21 mouse cellular contexts compared by ENCODE assay signal in the genomic region with DNA sequence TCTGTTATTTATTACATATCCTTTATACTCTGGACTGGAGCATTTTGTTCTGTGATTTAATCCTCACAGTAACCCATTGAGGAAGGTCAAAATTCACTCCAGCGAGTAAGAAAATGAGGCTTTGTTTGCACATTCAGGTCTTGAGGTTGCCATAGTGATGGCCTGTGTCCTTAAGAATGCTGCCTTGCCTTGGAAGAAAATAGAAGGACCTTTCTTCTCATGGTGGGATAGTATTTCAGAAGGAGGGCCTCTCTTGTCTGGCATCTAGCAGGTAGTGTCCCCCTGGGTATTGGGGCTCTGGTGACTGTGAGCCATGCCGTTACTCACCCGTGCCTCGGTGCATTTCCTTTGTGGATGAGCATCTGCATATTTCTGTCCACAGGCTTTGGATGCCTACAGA. TPM values are rescaled to one million over a fixed set of nuclear protein-coding genes. Genes with fewer than 3 reads are reported as not detected.
A peak's percentile ranks its signal among the peaks of the same experiment; 100 is the strongest.
DNase-seq lines count a peak whose midpoint lies in the region; ATAC-seq lines count a peak whose summit lies in the region.
"Had no signal": no experiment of that assay in that cellular context is flagged by ENCODE, and none has a peak within 500 bp of the region (broad histone marks: within the 10 kb centered on the region; RNA-seq: fewer than 3 reads in every experiment).

No protein-coding gene starts in this region.

- DNase-seq in forebrain, embryonic 11.5 days (ENCODE audit: low spot score), result no peak
- DNase-seq in kidney, postnatal 14 days, result peak; percentile 19
- DNase-seq in midbrain, embryonic 14.5 days, result peak; percentile 4
- DNase-seq in retina, postnatal 1 day, result no peak
- DNase-seq: adrenal gland, postnatal 25 days; cerebellum, postnatal 10 days; heart, adult 18-20 months; layer of hippocampus, postnatal 36 days; right cerebral cortex, postnatal 14 days; thymus, postnatal 14 days had no signal

- H3K36me3 ChIP-seq in forebrain, embryonic 11.5 days (ENCODE audit: control insufficient read depth, insufficient read depth, low read length), result peaks cover 8% of the 10 kb centered on the region; the same call in 1 of the 2 replicates
- peaks cover 27% of the 10 kb centered on the region for H3K36me3 ChIP-seq in forebrain, embryonic 16.5 days (ENCODE audit: control insufficient read depth, insufficient read depth)
- peaks cover 65% of the 10 kb centered on the region for H3K36me3 ChIP-seq in kidney, embryonic 16.5 days (ENCODE audit: insufficient read depth, low read length)
- peaks cover 81% of the 10 kb centered on the region for H3K36me3 ChIP-seq in midbrain, embryonic 14.5 days (ENCODE audit: control insufficient read depth, insufficient read depth, low read length)
- peaks cover 55% of the 10 kb centered on the region for H3K36me3 ChIP-seq in midbrain, embryonic 15.5 days (replicated peaks)

- H3K9me3 ChIP-seq in forebrain, embryonic 11.5 days (ENCODE audit: control insufficient read depth, low read length), result no peaks in the 10 kb centered on the region
- H3K9me3 ChIP-seq in forebrain, embryonic 16.5 days (ENCODE audit: control insufficient read depth, low read length), result no peaks in the 10 kb centered on the region
- no peaks in the 10 kb centered on the region for H3K9me3 ChIP-seq in kidney, embryonic 16.5 days (ENCODE audit: low read length)
- H3K9me3 ChIP-seq in midbrain, embryonic 14.5 days (ENCODE audit: control insufficient read depth, low read length), result no peaks in the 10 kb centered on the region
- H3K9me3 ChIP-seq in midbrain, embryonic 15.5 days, result no peaks in the 10 kb centered on the region
- H3K9me3 ChIP-seq: embryonic facial prominence, embryonic 13.5 days; forebrain, embryonic 12.5 days; heart, embryonic 15.5 days had no signal

- no peak overlapping the region for H3K4me2 ChIP-seq in forebrain, embryonic 11.5 days (ENCODE audit: low read depth, low read length, severe bottlenecking)
- H3K4me2 ChIP-seq in forebrain, embryonic 16.5 days (ENCODE audit: low read length), result no peak overlapping the region
- H3K4me2 ChIP-seq in kidney, embryonic 16.5 days (replicated peaks; ENCODE audit: low read depth, low read length), result no peak overlapping the region
- no peak overlapping the region for H3K4me2 ChIP-seq in midbrain, embryonic 14.5 days (ENCODE audit: low read length)
- H3K4me2 ChIP-seq in midbrain, embryonic 15.5 days, result no peak overlapping the region
- H3K4me2 ChIP-seq: embryonic facial prominence, embryonic 13.5 days; forebrain, embryonic 12.5 days; heart, embryonic 15.5 days had no signal

- H3K4me1 ChIP-seq in forebrain, embryonic 11.5 days (replicated peaks; ENCODE audit: control insufficient read depth, insufficient read depth, low read length), result no peaks in the 10 kb centered on the region; the same call in 1 of the 2 replicates
- no peaks in the 10 kb centered on the region for H3K4me1 ChIP-seq in forebrain, embryonic 16.5 days (replicated peaks; ENCODE audit: control insufficient read depth, insufficient read depth, low read length)
- no peaks in the 10 kb centered on the region for H3K4me1 ChIP-seq in kidney, embryonic 16.5 days (ENCODE audit: insufficient read depth, low read length)
- no peaks in the 10 kb centered on the region for H3K4me1 ChIP-seq in midbrain, embryonic 14.5 days (ENCODE audit: control insufficient read depth, insufficient read depth, low read length)
- H3K4me1 ChIP-seq in midbrain, embryonic 15.5 days, result no peaks in the 10 kb centered on the region
- H3K4me1 ChIP-seq: embryonic facial prominence, embryonic 13.5 days; heart, embryonic 15.5 days had no signal

- ATAC-seq in forebrain, embryonic 11.5 days (replicated peaks; ENCODE audit: low FRiP score), result no peak; the same call in 1 of the 2 replicates
- ATAC-seq in forebrain, embryonic 16.5 days, result no peak
- ATAC-seq in kidney, embryonic 16.5 days (ENCODE audit: low FRiP score, low TSS enrichment), result no peak
- no peak for ATAC-seq in midbrain, embryonic 14.5 days (ENCODE audit: low FRiP score, low TSS enrichment)
- ATAC-seq in midbrain, embryonic 15.5 days (replicated peaks), result no peak
- no peak for ATAC-seq in megakaryocyte-erythroid progenitor cell, adult 5-6 weeks (replicated peaks; ENCODE audit: low FRiP score, low TSS enrichment, poor library complexity, severe bottlenecking)
- ATAC-seq: activated CD4-positive, CD25-positive, alpha-beta regulatory T cell, adult 4 months had no signal

- H3K27ac ChIP-seq in forebrain, embryonic 11.5 days (ENCODE audit: low read depth, low read length), result peak overlapping the region; percentile 18; the same call in 1 of the 2 replicates
- no peak overlapping the region for H3K27ac ChIP-seq in forebrain, embryonic 16.5 days (ENCODE audit: low read length)
- H3K27ac ChIP-seq in kidney, embryonic 16.5 days (ENCODE audit: low read length), result no peak overlapping the region
- no peak overlapping the region for H3K27ac ChIP-seq in midbrain, embryonic 14.5 days (replicated peaks; ENCODE audit: low read depth, low read length)
- no peak overlapping the region for H3K27ac ChIP-seq in midbrain, embryonic 15.5 days
- H3K27ac ChIP-seq: forebrain, embryonic 12.5 days; heart, embryonic 15.5 days; macrophage; stomach, postnatal 0 days had no signal

- H3K9ac ChIP-seq in forebrain, embryonic 11.5 days (ENCODE audit: low read length), result no peak overlapping the region
- H3K9ac ChIP-seq in forebrain, embryonic 16.5 days (replicated peaks; ENCODE audit: low read depth, low read length), result no peak overlapping the region
- H3K9ac ChIP-seq in kidney, embryonic 16.5 days (replicated peaks; ENCODE audit: low read length), result no peak overlapping the region
- H3K9ac ChIP-seq in midbrain, embryonic 14.5 days (replicated peaks; ENCODE audit: low read length), result no peak overlapping the region
- no peak overlapping the region for H3K9ac ChIP-seq in midbrain, embryonic 15.5 days
- H3K9ac ChIP-seq: embryonic facial prominence, embryonic 13.5 days; heart, embryonic 15.5 days had no signal

- 14% methylated on average over 4 of the region's 4 CpGs for WGBS in forebrain, embryonic 11.5 days
- WGBS in forebrain, embryonic 16.5 days, result 8% methylated on average over 4 of the region's 4 CpGs
- WGBS in kidney, embryonic 16.5 days, result 82% methylated on average over 4 of the region's 4 CpGs
- WGBS in midbrain, embryonic 14.5 days, result 11% methylated on average over 4 of the region's 4 CpGs
- 15% methylated on average over 4 of the region's 4 CpGs for WGBS in midbrain, embryonic 15.5 days

- no peaks in the 10 kb centered on the region for H3K27me3 ChIP-seq in forebrain, embryonic 11.5 days (ENCODE audit: control insufficient read depth, insufficient read depth, low read length)
- H3K27me3 ChIP-seq in forebrain, embryonic 16.5 days (replicated peaks; ENCODE audit: control insufficient read depth, insufficient read depth, low read length), result no peaks in the 10 kb centered on the region
- no peaks in the 10 kb centered on the region for H3K27me3 ChIP-seq in kidney, embryonic 16.5 days (ENCODE audit: insufficient read depth, low read length)
- H3K27me3 ChIP-seq in midbrain, embryonic 14.5 days (ENCODE audit: control insufficient read depth, insufficient read depth, low read length), result no peaks in the 10 kb centered on the region
- no peaks in the 10 kb centered on the region for H3K27me3 ChIP-seq in midbrain, embryonic 15.5 days (replicated peaks)
- H3K27me3 ChIP-seq: embryonic facial prominence, embryonic 13.5 days; forebrain, embryonic 12.5 days; heart, embryonic 15.5 days had no signal

- no peak overlapping the region for H3K4me3 ChIP-seq in forebrain, embryonic 11.5 days (ENCODE audit: low read depth, low read length)
- no peak overlapping the region for H3K4me3 ChIP-seq in forebrain, embryonic 16.5 days (replicated peaks; ENCODE audit: low read length)
- H3K4me3 ChIP-seq in kidney, embryonic 16.5 days (ENCODE audit: low read length), result no peak overlapping the region
- H3K4me3 ChIP-seq in midbrain, embryonic 14.5 days (replicated peaks; ENCODE audit: low read depth, low read length), result no peak overlapping the region
- no peak overlapping the region for H3K4me3 ChIP-seq in midbrain, embryonic 15.5 days
- H3K4me3 ChIP-seq: embryonic facial prominence, embryonic 13.5 days; forebrain, embryonic 12.5 days; heart, embryonic 15.5 days had no signal

RNA-seq across cellular contexts. Expression of a gene that starts 12.4 kb away (rescaled TPM):
- polyA plus RNA-seq in forebrain, embryonic 11.5 days (2014; fragmentation: Nextera tagmentation; extraction: Ambion mirVana), result 33.7 and 36.1 TPM in 2 replicates
- polyA plus RNA-seq in forebrain, embryonic 16.5 days (2015; fragmentation: Nextera tagmentation; extraction: Ambion mirVana), result 23.5 and 26.3 TPM in 2 replicates
- 24.4 and 26.9 TPM in 2 replicates for polyA plus RNA-seq in kidney, embryonic 16.5 days (2015; fragmentation: Nextera tagmentation; extraction: Ambion mirVana)
- 16.6 and 21.7 TPM in 2 replicates for polyA plus RNA-seq in midbrain, embryonic 14.5 days (2014; fragmentation: Nextera tagmentation; extraction: Ambion mirVana)
- 20.7 and 21.6 TPM in 2 replicates for polyA plus RNA-seq in midbrain, embryonic 15.5 days (2015; fragmentation: Nextera tagmentation; extraction: Ambion mirVana)
- 38.0 and 45.9 TPM in 2 replicates for total RNA-seq in megakaryocyte-erythroid progenitor cell, adult 5-6 weeks (2014; fragmentation: Nextera tagmentation)
- 22.6 and 27.1 TPM in 2 replicates for total RNA-seq in megakaryocyte-erythroid progenitor cell, adult 5-6 weeks (2017)

RNA-seq across cellular contexts. Expression of a gene that starts 31.5 kb away (rescaled TPM):
- 0.39 and 0.96 TPM in 2 replicates for polyA plus RNA-seq in forebrain, embryonic 11.5 days (2014; fragmentation: Nextera tagmentation; extraction: Ambion mirVana)
- 0.88 and 1.3 TPM in 2 replicates for polyA plus RNA-seq in forebrain, embryonic 16.5 days (2015; fragmentation: Nextera tagmentation; extraction: Ambion mirVana)
- polyA plus RNA-seq in kidney, embryonic 16.5 days (2015; fragmentation: Nextera tagmentation; extraction: Ambion mirVana), result 4.6 and 5.8 TPM in 2 replicates
- 0.33 and 0.46 TPM in 2 replicates for polyA plus RNA-seq in midbrain, embryonic 14.5 days (2014; fragmentation: Nextera tagmentation; extraction: Ambion mirVana)
- 0.59 and 0.75 TPM in 2 replicates for polyA plus RNA-seq in midbrain, embryonic 15.5 days (2015; fragmentation: Nextera tagmentation; extraction: Ambion mirVana)
- total RNA-seq in megakaryocyte-erythroid progenitor cell, adult 5-6 weeks (2014; fragmentation: Nextera tagmentation), result not detected in 2 replicates
- total RNA-seq in megakaryocyte-erythroid progenitor cell, adult 5-6 weeks (2017), result not detected in 2 replicates
- total RNA-seq: liver, adult 2 months had no signal
- polyA plus RNA-seq: liver, adult 2 months; macrophage had no signal

Comparison
In these comparisons a context has a peak if more than half of its experiments do, and no peak if none do; other contexts are left out.
1. DNase-seq: peak in kidney, postnatal 14 days (single experiment) and midbrain, embryonic 14.5 days (single experiment); none in forebrain, embryonic 11.5 days (single experiment) and retina, postnatal 1 day (single experiment).